Mouse (Mus musculus) large intestine, adult 2 months (tissue): ENCODE measurements around the gene Fgb. TPM values are rescaled to one million over a fixed set of nuclear protein-coding genes. Genes with fewer than 3 reads are reported as not detected.

ENCODE experiments used
- DNase-seq: peaks from one replicate; pipeline ENCODE4 v3.0.0-alpha.2; 2012; ENCODE audit warnings: low read depth, low spot score
- WGBS: fragments of 180-500 bp; shearing (Covaris S2); methylation state at CpG from one replicate; pipeline ENCODE4 v1.1.7; 2018; 5-methylcytosine and 5-hydroxymethylcytosine counted together
- polyA plus RNA-seq: library from polyadenylated mRNA; depleted of rRNA; stranded (reverse); fragments of >200 nt; gene quantifications from 2 replicates; pipeline ENCODE4 v1.2.3, GENCODE M21; 2012; rRNA removed

Fgb gene
- 0.07 TPM in 1 of 2 replicates, not detected in the other for polyA plus RNA-seq

GRCm38 (mm10) chr3:83049680-83050079 lies at the start of gene Fgb:
Gene Fgb, minus strand, starts transcription at chr3:83049863.
- WGBS, result 55% methylated on average over 8 of the region's 8 CpGs
- no peak for DNase-seq

- DNase-seq, result no peak
- 87% methylated on average over 1 of the region's 1 CpGs for WGBS
These were observed 49.5 kb upstream of the Fgb start for GRCm38 (mm10) chr3:83099139-83099538.

GRCm38 (mm10) chr3:83098546-83099034 lies 48.9 kb upstream of the Fgb start:
- DNase-seq, result no peak
- WGBS, result 7% methylated on average over 14 of the region's 14 CpGs

- 85% methylated on average over 6 of the region's 6 CpGs for WGBS
- DNase-seq, result no peak
These were observed 47.9 kb upstream of the Fgb start for GRCm38 (mm10) chr3:83097586-83097985.

GRCm38 (mm10) chr3:83080567-83081055 lies 30.9 kb upstream of the Fgb start:
- DNase-seq, result peak; percentile 40
- WGBS, result 0% methylated on average over 11 of the region's 11 CpGs

- no peak for DNase-seq
- WGBS, result 17% methylated on average over 3 of the region's 3 CpGs
These were observed 26.9 kb upstream of the Fgb start for GRCm38 (mm10) chr3:83076563-83076962.

GRCm38 (mm10) chr3:83070231-83070630 lies 20.6 kb upstream of the Fgb start:
- WGBS, result 90% methylated on average over 4 of the region's 4 CpGs
- DNase-seq, result no peak

- WGBS, result 93% methylated on average over 13 of the region's 13 CpGs
- no peak for DNase-seq
These were observed 19.2 kb upstream of the Fgb start for GRCm38 (mm10) chr3:83068869-83069268.

- no peak for DNase-seq
- WGBS, result 80% methylated on average over 9 of the region's 9 CpGs
These were observed 18.3 kb upstream of the Fgb start for GRCm38 (mm10) chr3:83067920-83068319.

- DNase-seq, result no peak
These were observed 7.4 kb upstream of the Fgb start for GRCm38 (mm10) chr3:83057046-83057445.

GRCm38 (mm10) chr3:83055281-83056038 lies 5.8 kb upstream of the Fgb start, which contains the start of gene Plrg1:
Gene Plrg1, plus strand, starts transcription at chr3:83055522.
- under 1% methylated on average over 61 of the region's 61 CpGs for WGBS
- DNase-seq, result peak; percentile 86

More at GRCm38 (mm10) chr3:83057046-83057445, 7.4 kb upstream of the Fgb start:
- 92% methylated on average over 2 of the region's 2 CpGs for WGBS

GRCm38 (mm10) chr3:83054759-83055158 lies 5.1 kb upstream of the Fgb start:
- no peak for DNase-seq
- 17% methylated on average over 13 of the region's 13 CpGs for WGBS

- peak; percentile 38 for DNase-seq
- 18% methylated on average over 10 of the region's 10 CpGs for WGBS
These were observed 4.1 kb upstream of the Fgb start for GRCm38 (mm10) chr3:83053758-83054157.

- 90% methylated on average over 7 of the region's 7 CpGs for WGBS
These were observed 3.5 kb upstream of the Fgb start for GRCm38 (mm10) chr3:83053126-83053525.

GRCm38 (mm10) chr3:83052102-83052501 lies 2.4 kb upstream of the Fgb start:
- 59% methylated on average over 5 of the region's 5 CpGs for WGBS

More at GRCm38 (mm10) chr3:83053126-83053525, 3.5 kb upstream of the Fgb start:
- no peak for DNase-seq

GRCm38 (mm10) chr3:83050661-83051060 lies 998 bp upstream of the Fgb start:
- WGBS, result 51% methylated on average over 5 of the region's 5 CpGs
- no peak for DNase-seq

More at GRCm38 (mm10) chr3:83052102-83052501, 2.4 kb upstream of the Fgb start:
- no peak for DNase-seq

- 90% methylated on average over 11 of the region's 11 CpGs for WGBS
- DNase-seq, result no peak
These were observed 3.0 kb downstream of the Fgb start for GRCm38 (mm10) chr3:83046649-83047048.

GRCm38 (mm10) chr3:83042451-83042850 lies 7.2 kb downstream of the Fgb start:
- 91% methylated on average over 5 of the region's 5 CpGs for WGBS
- no peak for DNase-seq

GRCm38 (mm10) chr3:83039666-83040065 lies 10.0 kb downstream of the Fgb start:
- whole genome bisulfite sequencing, result 46% methylated on average over 4 of the region's 4 CpGs
- no peak for DNase-seq

GRCm38 (mm10) chr3:83038865-83039264 lies 10.8 kb downstream of the Fgb start:
- 51% methylated on average over 2 of the region's 2 CpGs for WGBS
- no peak for DNase-seq

- 79% methylated on average over 8 of the region's 8 CpGs for WGBS
- no peak for DNase-seq
These were observed 15.9 kb downstream of the Fgb start for GRCm38 (mm10) chr3:83033801-83034200.
